Mouse (Mus musculus): ENCODE measurements around the gene Tgfbr1.

DNA sequence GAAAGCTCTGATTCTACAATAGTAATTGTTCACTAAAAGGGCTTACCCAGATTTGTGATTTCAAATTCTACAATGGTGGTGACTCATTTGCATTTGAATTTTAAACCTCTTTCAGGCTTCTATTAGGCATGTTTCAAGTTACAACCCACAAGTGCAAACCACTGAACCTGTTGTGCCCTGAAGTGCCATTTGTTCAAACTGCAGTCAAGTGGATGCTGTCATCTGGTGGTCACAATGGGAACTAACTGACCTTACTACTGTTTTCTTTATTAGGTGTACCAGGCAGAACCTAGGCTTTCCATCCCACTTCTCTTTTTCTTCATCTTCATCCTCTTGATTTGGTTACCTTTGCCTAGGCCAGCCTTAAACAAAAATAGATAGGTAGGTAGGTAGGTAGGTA, 46.8 kb downstream of the Tgfbr1 start:
- no peak for TF ChIP-seq GATA1 (IDR thresholded peaks at IDR 0.05; ENCODE audit: borderline replicate concordance, low read length)
- no peak for TF ChIP-seq FLI1 (IDR thresholded peaks at IDR 0.05; ENCODE audit: low read length)
